Mouse (Mus musculus): ENCODE data around the gene Nap1l2. TPM values are rescaled to one million over a fixed set of nuclear protein-coding genes. Genes with fewer than 3 reads are reported as not detected.
"Not testable (repeated sequence)": the region's sequence is repeated elsewhere in the genome, so short reads cannot be mapped to it uniquely, and the experiment has no call there.

Gene Nap1l2
- total RNA-seq (2021), result not detected
- long read RNA-seq, experiment 1, result 0 reads
- long read RNA-seq, experiment 2, result 0 reads

DNA sequence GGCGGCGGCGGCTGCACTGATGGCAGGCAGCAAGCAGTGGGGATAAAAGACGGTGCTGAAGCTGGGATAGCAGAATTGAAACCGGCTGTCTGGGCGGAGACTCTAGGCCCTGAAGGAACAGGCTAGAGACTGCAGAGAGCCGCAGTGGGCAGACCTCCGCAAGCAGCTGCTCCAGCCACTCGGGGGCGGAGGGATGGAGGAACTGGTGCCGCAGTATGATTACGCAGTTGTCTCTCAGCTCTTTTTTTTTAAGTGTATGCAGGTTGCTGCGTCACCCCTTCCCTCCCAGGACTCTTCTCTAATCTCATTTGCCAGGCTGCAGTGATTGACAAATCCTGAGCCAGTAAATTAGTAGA, at the start of gene Nap1l2:
Nap1l2 (minus strand) TSS at position 210 of the 356 bp plus-strand sequence.
- DNase-seq, result peak; percentile 9

DNA sequence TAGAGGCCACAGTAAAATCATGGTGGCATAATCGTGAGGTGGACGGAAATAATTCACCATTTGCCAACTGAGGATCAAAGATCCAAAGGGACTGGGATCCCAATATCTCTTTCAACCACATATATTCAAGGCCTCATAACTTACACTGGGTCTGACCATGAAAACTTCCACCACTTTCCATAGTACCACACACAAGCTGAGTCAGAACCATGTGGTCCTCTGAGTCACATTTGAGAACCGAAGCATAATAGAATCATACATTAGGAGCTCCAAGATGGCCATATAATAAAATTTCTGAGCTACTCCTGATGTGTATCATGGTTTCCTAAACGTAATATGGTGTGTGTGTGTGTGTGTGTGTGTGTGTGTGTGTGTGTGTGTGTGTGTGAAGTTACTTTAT, 28.8 kb upstream of the Nap1l2 start:
- DNase-seq, result no peak

DNA sequence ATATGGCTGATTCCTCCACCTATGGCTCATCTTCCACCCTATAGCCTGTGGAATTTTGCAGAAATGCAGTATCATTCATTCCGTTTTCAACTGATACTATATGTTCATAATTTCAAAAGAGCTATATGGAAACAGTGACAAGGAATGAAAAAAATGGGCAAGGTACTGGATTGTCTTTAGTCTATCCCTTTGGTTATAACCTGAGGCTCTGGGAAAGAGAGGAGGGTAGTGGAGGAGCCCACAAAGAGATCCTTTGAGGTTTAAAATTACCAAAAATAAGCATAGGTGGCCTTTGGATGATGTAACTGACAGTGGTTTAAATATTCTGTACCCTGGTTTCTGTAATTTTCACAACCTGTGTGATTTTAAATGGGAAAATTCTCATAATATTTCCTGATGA, 389 bp upstream of the Nap1l2 start:
- no peak for DNase-seq

DNA sequence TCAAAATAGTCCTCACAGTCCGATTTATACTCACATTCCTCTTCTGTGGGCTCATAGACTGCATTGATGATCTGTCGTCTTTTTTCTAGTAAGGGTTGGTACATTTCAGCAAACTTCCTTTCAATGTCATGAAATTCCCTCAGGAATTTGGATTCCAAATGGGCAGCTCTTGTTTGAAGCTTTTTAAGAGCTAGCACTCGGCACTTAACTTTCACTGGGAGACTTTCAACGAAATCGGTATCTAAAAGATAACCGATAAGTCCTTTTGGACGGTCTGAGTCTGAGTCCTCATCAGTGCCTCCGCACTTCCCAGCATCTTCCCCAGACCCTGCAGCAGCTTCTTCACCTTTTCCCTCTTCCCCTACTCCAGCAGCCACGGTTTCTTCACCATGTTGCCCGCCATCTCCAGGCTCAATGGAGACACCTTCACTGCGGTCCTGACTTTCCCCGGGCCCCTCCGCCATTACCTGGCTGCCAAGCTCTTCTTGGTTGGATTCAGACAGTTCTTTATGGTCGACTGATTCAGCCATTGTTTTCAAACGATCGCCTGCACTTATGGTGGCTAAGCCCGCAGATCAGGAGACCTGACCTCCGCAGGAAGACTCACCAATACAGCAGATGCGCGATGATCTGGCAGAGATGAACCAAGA, 534 bp downstream of the Nap1l2 start:
- DNase-seq, result no peak

DNA sequence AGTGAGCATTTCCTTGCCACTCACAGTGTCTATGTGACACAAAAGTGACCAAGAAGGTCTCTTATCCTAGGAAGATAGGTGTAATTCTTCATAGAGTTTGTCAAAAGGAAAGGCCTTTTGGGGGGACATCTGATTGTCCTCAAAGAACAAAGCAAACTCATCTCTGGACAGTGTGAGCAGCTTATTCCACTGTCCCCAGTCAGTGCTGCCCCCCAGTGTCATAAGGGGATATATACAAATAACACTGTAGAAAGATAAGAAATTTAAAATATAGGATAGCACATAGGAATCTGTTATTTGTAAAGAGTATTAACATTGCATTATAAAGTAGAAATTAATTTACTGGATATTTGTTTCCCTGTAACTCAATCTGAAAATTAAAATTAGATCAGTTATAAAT, 2.9 kb downstream of the Nap1l2 start:
- DNase-seq, result no peak

DNA sequence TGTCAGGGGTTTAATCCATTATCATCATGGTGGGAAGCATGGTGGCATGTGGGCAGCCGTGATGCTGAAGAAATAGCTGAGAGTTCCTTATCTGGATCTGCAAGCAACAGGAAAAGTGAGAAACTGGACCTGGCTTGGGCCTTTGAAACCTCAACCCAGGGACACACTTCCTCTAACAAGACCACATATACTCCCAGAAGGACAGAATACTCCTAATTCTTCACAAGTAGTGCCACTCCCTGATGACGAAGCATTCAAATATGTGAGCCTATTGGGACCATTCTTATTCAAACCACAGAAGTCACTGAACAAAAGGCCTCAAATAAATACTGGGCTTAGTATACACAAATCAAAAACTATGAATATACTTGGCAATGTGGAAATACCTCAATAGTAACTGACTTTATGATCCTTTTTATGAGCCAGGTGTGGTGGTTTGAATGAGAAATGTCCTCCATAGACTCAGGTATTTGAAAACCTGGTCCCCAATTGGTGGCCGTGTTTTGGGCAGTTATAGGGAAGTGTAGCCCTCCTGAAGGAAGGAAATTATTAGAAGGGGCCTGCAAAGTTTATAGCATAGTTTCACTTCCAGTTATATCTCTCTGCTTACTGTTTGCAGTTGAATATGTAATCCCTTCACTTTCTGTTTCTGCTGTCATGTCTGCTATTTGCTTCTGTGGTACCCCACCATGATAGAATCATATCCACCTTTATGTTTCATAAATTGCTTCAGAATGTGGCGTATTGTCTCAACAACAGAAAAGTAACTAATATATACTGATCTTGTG, 6.5 kb downstream of the Nap1l2 start:
- no peak for DNase-seq

DNA sequence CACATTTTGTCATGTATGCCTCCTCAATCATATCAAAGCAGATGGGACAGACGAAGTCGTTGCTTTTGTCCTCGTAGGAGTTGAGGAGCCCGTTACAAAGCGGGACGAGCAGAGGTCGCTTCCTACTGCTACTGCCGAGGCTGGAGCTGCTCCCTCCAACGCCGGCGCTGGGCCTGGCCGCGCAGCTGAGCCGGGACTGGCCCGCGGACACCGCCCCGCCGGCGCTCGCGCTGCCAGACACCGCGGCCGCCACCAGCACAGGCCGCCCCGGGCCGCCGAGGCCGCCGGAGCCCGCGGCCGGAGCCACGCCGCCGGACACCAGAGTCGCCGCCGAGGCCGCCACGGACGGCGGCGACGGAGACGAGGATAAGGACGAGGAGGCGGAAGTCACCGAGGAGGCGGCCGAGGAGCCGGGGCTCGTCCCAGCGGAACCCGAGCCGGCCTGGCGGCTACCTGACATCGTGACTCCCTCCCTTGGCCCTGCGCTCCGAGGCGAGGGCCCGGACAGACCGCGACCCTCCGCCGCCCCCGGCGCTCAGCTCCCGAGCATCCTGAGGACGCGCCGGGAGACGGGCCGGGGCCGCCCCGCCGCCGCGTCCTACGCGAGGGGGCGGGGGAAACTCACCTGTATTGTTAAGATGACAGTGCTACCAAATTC, 21.4 kb downstream of the Nap1l2 start:
- not testable (repeated sequence) for DNase-seq

DNA sequence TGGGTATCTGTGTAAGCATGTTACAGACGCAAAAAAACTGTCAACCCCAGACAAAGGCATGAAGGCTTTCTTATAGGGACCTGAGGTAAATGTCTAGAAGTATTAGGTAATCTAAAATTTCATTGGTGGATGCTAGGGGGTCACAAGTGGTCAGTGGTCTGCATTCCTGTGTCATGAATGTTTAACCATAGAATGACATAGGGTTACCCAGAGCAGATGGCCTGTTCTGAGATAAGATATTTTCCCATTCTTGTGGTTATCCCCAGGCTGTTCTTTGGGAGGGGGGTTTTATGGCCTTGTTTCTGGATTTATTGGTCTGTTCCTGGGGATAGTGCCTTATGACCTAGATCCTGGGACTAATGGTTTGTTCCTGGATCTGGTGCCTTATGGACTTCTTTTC, 30.3 kb downstream of the Nap1l2 start:
- DNase-seq, result no peak

DNA sequence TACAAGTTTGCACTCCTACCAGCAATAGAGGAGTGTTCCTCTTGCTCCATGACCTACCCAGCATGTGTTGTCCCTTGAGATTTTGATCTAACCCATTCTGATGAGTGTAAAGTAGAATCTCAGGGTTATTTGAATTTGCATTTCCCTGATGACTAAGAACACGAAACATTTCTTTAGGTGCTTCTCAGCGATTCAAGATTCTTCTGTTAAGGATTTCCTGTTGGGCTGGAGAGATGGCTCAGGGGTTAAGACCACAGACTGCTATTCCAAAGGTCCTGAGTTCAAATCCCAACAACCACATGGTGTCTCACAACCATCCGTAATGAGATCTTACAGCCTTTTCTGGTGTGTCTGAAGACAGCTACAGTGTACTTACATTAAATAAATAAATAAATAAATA, 47.9 kb downstream of the Nap1l2 start:
- no peak for DNase-seq

Other genes with a start within 250 kb of the Nap1l2 start
- not detected for gene Cdx4, start 134.8 kb upstream of the Nap1l2 start, total RNA-seq (2021)
- gene Chic1, start 169.8 kb upstream of the Nap1l2 start, total RNA-seq (2021), result under 1 TPM; 0.21 to 0.46 TPM
- not detected for gene Tsx, start 227.8 kb upstream of the Nap1l2 start, total RNA-seq (2021)
- gene Gm26992, start 235.4 kb upstream of the Nap1l2 start, total RNA-seq (2021), result not detected

All from gastrocnemius, postnatal 25 days (tissue).